Mouse (Mus musculus) gastrocnemius, postnatal 4 days (tissue): ENCODE data around the gene Cdh13. TPM values are rescaled to one million over a fixed set of nuclear protein-coding genes. Genes with fewer than 3 reads are reported as not detected.

Experiments
- DNase-seq, 2 experiments: peaks; one replicate each; pipeline ENCODE4 v3.0.0; 2021 to 2022; ENCODE audit warnings: low spot score in 2 of 2, mixed read lengths in 2 of 2
- total RNA-seq, 2 experiments: library from RNA; stranded (reverse); gene quantifications; 2 replicates each; pipeline ENCODE4 v1.2.3; 2021

The Cdh13 gene
- total RNA-seq, 2 experiments from 2014 or later: 136 to 141 TPM

GRCm38 (mm10) chr8:118789649-118790048 is 506.1 kb downstream of the Cdh13 start:
- DNase-seq: no peak

DNA sequence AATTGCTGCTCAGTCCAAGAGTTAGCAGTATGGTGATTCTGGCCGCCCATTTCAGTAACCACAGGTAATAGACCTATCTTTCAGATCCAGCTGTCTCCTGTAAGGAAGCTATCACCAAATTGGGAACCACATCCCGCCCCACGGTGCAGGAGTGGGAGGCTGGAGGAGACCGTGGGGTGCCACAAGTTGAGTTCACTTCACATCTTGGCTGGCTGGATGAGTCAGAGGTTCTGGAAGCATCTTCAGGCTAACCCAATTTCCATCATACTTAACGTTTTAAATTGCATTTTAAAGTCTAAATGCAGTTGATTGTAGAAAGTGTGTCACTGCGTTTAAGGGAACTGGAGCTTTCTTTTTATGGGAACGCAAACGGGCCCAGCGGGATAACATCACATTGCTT is 511.4 kb downstream of the Cdh13 start:
- DNase-seq: no peak

DNA sequence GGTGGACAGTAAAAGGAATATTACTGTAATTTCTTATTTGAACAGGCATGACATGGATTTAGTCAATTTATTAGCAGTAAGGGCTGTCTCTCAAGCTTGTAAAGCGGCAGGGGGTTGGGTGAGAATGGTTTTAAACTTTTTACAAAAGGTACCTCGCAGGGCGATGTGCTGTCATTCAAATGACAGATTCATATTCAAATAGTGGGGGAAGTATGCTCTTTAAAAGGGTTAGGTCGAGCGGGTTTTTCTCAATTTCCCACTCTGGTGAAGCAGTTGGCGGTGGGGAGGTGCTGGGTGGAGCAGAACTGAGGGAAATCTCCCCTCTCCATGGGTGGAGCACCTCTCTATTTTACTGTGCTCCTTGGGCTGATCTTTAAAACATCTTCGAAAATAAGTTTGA is 513.0 kb downstream of the Cdh13 start:
- no peak for DNase-seq

GRCm38 (mm10) chr8:118797127-118797526 is 513.6 kb downstream of the Cdh13 start:
- no peak for DNase-seq

- DNase-seq: no peak
Observed at GRCm38 (mm10) chr8:118803168-118803567, 519.6 kb downstream of the Cdh13 start.

DNA sequence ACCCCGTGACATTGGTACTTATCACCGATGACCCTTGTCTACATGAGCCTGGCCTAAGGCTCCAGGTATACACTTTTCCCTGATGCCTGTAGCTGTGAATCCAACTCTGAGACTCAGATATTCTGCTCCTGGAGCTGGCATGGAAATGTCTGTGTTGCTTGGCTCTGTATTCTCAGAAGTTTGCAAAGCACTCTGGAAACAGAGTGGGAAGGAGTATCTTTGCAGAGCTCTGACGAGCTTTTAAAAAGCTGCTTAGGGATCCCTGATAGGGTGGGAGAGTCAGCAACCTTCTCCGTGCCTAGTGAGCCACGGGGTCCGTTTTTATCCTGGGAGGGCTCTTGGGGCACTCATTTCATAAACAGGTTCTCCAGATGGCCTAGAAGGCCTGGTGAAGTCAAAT is 526.1 kb downstream of the Cdh13 start:
- DNase-seq: no peak

DNA sequence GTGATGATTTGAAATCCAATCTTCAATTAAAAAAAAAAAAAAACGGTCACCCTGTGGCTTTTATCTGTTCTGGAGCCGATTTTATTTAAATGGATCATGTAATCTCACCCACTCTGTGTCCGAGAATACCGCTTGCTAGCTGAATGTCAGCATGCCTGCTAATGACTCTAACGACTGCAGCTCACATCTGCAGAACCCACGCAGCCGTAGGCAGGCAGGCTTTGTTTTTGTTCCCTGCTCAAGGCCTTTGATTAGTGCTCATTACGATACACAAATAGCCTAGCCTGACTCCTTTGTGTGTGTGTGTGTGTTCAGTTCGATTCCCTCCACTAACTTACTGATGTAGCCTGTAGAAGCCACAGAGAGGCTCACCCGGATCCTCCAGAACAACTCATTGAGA is 531.5 kb downstream of the Cdh13 start:
- DNase-seq: no peak

DNA sequence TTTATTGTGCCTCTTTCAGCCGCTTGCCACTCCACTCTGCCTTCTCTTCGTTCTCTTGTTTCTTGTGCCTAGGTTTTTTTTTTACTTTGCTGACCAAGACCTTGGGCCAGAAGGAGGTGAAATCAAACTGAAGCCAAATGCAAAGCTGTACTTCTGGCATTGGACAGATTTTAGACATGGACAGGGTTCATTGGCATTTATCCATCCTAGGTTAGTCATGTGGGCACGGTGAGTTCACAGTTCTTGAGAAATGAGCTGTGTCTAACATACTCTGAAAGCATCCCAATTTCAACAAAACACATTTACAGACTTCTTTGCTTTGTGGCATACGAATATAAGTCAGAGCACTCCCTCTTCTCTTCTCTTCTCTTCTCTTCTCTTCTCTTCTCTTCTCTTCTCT is 543.2 kb downstream of the Cdh13 start:
- no peak for DNase-seq

- no peak for DNase-seq
Observed at GRCm38 (mm10) chr8:118827726-118828125, 544.2 kb downstream of the Cdh13 start.

DNA sequence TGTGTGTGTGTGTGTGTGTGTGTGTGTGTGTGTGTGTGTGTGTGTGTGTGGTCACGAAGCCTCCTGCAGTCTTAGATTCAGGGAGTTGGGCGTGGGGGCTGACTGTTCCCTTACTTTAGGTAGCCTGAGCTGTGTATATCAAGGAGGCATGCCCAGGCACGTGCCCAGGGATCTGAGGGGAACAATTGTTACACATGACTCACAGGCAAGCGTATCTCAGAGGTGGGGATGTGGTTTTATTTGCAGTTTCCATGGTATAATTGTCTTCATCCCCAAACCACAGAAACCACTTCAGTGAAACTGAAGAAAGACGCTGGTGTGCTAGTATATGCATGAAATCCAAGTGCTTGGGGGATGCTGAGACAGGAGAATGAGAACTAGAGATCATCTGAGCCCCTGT is 546.8 kb downstream of the Cdh13 start:
- DNase-seq: no peak

DNA sequence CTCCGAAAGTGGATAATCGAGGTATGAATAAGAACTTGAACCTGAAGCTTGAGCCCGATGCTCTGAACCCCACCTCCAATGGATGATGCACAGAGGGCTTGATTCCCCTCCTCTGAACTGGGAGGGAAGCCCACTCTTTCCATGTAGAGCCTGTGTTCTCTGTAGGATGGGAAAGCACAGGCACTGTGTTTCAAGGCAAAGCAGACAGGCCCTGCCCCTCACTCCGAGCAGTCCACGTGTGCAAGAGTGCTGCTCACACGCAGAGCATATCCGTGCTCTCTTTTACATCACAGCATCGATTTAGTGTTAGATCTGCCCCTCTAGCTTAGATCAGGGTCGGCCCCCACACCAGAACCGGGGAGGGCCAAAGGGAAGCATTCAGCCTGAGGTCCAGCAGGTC is 547.5 kb downstream of the Cdh13 start:
- no peak for DNase-seq

- DNase-seq: no peak
Observed at GRCm38 (mm10) chr8:118838801-118839200, 555.3 kb downstream of the Cdh13 start.

DNA sequence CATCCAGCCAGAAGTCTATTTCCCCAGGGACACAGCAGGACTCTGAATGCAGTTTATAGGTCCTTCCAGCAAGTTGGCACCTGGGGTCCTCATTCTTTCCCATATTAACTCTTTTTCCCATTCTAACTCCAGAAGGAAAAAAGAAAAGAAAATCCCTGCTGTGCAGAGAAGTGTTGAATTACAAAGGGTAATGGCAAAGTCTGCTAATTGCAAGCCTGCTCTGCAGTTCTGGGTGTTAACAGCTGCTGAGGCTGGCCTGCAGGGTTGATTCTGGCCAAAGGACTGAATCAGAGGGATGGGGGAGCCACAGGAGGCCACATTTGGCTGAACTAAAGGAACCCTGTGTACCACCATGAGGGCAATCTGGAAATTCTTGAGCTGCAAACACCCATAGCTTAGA is 562.2 kb downstream of the Cdh13 start:
- DNase-seq: no peak

- DNase-seq: no peak
Observed at GRCm38 (mm10) chr8:118848021-118848420, 564.5 kb downstream of the Cdh13 start.

GRCm38 (mm10) chr8:118849515-118849914 is 566.0 kb downstream of the Cdh13 start:
- peak; percentile 17 to 27 for DNase-seq

DNA sequence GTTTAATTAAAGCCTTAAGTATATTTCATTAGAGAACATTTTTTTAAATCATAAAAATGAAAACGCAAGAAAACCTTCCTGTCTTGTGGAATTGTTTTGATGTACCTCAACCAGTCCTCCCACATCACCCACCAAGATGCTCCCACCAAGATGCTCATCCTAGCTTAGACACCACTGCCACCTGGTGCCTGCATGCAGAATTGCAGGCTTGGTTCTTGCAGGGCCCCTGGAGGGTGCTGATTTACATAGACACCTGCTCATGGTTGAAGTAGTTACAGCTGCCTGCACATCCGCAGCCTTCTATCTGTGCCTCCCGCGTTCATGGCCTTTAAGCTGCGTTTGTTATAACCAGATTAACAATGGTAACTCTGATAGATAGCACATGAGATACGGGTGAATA is 566.8 kb downstream of the Cdh13 start:
- DNase-seq: peak; percentile 35 to 39

DNA sequence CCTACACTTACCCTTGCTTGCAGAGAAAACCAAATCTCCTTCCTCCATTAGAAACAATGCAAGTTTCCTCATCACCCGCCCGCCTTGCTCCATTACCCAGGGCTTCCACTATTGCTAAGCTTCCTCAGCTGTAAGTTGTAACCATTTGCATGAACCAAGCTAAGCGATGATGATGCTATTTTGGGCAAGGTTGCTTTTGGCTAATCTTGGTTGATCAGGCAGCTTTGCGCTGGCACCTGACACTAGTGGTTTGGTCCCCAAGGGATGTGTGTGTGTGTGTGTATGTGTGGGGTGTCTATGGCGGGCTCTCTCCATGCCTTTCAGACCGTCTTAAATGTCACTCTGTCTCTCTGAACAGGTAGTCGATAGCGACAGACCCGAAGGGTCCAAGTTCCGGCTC is 567.8 kb downstream of the Cdh13 start:
- DNase-seq: no peak

DNA sequence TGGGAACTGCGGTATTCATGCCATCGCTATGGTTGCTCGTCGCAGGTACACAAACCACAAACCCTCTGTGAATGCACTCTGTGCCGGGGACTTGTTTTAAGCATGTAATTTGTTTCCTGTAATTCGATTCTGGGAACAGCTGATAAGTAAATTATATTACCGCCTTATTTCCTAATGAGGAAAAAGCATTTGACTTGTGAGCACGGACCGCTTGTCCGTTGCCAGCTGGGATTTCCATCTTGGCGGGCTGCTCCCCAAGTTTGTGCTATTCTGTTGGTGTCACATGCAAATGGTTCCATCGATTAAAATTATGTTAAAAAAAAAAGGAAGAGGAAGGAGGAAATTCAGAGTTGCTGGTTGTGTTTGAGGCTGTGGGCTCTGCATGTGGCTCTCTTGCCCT is 569.3 kb downstream of the Cdh13 start:
- DNase-seq: peak in 1 of 2 experiments; percentile 29

GRCm38 (mm10) chr8:118854656-118855055 is 571.1 kb downstream of the Cdh13 start:
- DNase-seq: no peak

- no peak for DNase-seq
Observed at GRCm38 (mm10) chr8:118866332-118866731, 582.8 kb downstream of the Cdh13 start.

DNA sequence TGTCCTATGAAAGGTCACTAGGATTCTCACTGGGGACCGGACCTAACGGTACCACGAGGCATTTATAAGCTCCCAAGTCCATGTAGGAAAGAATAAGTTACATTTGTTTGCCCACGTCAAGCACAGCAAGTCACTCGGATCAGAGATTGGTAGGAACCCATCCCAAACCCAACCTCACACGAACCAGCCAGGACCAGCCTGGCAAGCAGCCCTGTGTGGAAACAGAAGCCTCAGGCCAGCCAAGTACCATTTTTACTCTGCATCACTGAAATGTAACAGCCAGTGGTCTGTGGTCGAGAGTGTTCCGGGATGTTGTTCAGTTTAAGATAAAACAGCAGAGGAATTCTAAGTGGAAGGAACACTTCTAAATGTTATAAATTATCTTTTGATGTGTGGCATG is 587.2 kb downstream of the Cdh13 start:
- DNase-seq: no peak

DNA sequence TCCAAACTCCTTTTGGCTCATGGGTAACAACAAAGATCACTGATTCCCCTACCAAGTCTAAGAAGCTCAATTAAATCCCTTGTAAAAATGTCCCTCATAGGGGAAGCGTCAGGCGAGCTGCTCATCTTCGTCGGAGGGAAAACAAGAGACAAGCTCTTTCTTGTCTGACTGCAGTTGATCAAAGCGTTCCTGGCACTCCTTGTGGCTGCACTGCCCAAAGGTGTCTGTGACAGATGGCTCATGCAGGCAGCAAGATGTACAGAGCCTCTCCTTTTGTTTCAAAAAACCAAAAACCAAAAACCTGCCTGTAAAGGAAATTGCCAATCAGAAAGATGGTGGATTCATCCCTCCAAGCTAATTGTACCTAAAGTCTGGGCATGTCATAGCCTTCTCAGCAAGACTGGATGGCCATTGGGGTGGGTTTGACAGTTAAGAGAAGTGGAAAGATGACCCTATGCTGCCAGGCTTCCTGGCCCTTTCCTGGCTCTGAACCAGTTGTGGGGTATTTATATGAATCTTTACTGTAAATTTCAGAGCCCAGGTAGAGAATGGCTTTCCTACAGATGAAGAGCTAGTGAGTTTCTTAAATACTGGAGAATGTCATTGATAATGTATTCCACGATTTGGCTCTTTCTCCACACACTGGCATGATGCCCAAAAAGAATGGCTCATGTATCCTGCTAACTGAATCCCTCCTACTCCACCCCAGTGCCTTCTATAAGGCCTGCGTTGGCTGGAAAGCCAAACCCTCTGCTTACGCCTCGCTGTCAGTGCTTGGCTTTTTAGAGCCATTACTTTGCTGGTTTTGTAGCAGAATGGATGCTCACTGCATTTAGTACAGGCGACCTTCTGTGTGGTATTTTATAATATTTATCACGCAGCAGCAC is 596.6 kb downstream of the Cdh13 start:
- no peak for DNase-seq

DNA sequence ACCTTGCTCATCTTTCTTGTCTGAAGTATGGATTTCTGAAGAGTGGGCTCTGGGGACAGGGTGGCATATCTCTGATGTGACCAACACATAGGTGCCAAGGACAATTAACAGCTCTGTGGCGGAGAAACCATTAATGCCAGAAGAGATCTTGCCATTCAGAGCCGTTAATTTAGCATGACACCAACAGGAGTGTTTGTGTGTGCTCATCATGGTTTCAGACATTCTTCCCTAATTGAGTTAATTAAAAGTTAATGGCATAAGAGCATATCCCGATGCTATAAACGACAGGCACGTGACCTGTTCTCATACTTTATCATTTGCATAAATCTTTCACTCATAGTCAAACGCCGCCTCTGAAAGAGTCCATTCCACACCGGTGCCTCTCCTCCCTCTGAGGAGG is 600.8 kb downstream of the Cdh13 start:
- DNase-seq: no peak
